Mouse (Mus musculus) C2C12 (cell line): ENCODE measurements around the gene Atg4c.

Experiments used
- CTCF ChIP-seq: IDR thresholded peaks from one replicate; pipeline ENCODE4 v1.5.1; 2011; ENCODE audit not compliant: control insufficient read depth, insufficient read depth, insufficient read length
- MYOD1 ChIP-seq: IDR thresholded peaks from one replicate; pipeline ENCODE4 v1.6.1; 2011; ENCODE audit warnings: low read depth; ENCODE audit not compliant: control insufficient read depth, insufficient read length
- USF1 ChIP-seq: IDR thresholded peaks from one replicate; pipeline ENCODE4 v1.6.1; 2011; ENCODE audit warnings: low read depth, mild to moderate bottlenecking, control low read depth, moderate library complexity

DNA sequence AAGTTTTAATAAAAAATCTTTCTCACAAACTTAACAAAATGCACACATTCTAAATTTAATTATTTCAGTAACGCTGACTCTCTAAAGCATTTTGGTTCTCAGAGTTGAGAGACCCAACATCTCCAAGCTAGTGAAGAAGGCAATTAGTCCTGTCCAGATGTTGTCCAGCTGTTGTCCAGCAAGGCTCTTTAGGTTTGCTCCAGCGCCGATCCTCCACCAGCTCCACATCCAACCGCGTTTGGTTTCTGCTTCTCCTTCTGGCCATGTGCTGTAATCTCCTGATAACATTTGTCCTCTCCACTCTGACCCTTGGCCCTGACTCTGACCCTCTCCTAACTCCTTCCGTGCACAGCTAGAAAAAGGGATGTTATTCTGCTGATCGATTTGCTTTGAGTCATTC lies 16.9 kb upstream of the Atg4c start:
- TF ChIP-seq MYOD1 (no peak), USF1 (no peak), CTCF (no peak)
